In the genomic region with DNA sequence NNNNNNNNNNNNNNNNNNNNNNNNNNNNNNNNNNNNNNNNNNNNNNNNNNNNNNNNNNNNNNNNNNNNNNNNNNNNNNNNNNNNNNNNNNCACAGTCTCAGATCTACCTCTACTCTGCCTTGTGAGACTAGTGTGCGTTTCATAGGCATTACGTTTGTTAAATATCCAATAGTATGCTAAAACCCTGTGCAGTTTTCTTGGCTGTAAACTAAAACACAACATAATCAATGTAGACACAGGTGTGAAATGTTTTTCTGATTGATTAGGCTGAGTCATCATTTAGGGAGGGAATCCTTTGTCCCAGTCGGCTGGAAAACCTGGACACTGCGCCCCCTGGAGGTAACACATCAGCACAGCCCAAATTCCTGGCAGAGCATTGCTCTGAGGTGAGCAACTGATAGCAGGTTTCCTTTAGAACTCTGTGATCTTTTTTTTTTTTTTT, we compare ENCODE assay signal across 11 mouse cellular contexts. TPM values are rescaled to one million over a fixed set of nuclear protein-coding genes. Genes with fewer than 3 reads are reported as not detected.
A peak's percentile ranks its signal among the peaks of the same experiment; 100 is the strongest.
DNase-seq lines count a peak whose midpoint lies in the region; ATAC-seq and TF ChIP-seq lines count a peak whose summit lies in the region.
"Had no signal": no experiment of that assay in that cellular context is flagged by ENCODE, and none has a peak within 500 bp of the region (broad histone marks: within the 10 kb centered on the region; RNA-seq: fewer than 3 reads in every experiment).

No protein-coding gene starts in this region.

- no peaks in the 10 kb centered on the region for H3K36me3 ChIP-seq in liver, adult 2 months (ENCODE audit: control insufficient read depth, insufficient read depth, low read length)
- H3K36me3 ChIP-seq in liver, embryonic 12.5 days: no peaks in the 10 kb centered on the region
- H3K36me3 ChIP-seq in E14TG2a.4 (ENCODE audit: insufficient read depth, low read length): no peaks in the 10 kb centered on the region
- no peaks in the 10 kb centered on the region for H3K36me3 ChIP-seq in limb, embryonic 11.5 days (ENCODE audit: control insufficient read depth, insufficient read depth, low read length)

- peak; percentile 66 for TF ChIP-seq CTCF in liver, adult 2 months (IDR thresholded peaks at IDR 0.05; ENCODE audit: low read depth, low read length)
- peak; percentile 74 for TF ChIP-seq CTCF in E14TG2a.4 (conservative IDR thresholded peaks at IDR 0.05; ENCODE audit: low read length)

- H3K9ac ChIP-seq in liver, adult 2 months (ENCODE audit: low read depth, low read length): no peak overlapping the region
- no peak overlapping the region for H3K9ac ChIP-seq in liver, embryonic 12.5 days
- no peak overlapping the region for H3K9ac ChIP-seq in limb, embryonic 11.5 days (ENCODE audit: low read length)

- no peak overlapping the region for H3K4me3 ChIP-seq in liver, adult 2 months (ENCODE audit: insufficient read depth, low read depth, low read length)
- no peak overlapping the region for H3K4me3 ChIP-seq in liver, embryonic 12.5 days
- no peak overlapping the region for H3K4me3 ChIP-seq in E14TG2a.4 (replicated peaks; ENCODE audit: low read length)
- no peak overlapping the region for H3K4me3 ChIP-seq in limb, embryonic 11.5 days (ENCODE audit: low read depth, low read length)

- H3K4me1 ChIP-seq in liver, adult 2 months (ENCODE audit: control insufficient read depth, insufficient read depth, low read length): no peaks in the 10 kb centered on the region
- peaks cover 20% of the 10 kb centered on the region for H3K4me1 ChIP-seq in liver, embryonic 12.5 days
- peaks cover 35% of the 10 kb centered on the region for H3K4me1 ChIP-seq in E14TG2a.4 (replicated peaks; ENCODE audit: low read depth, low read length)
- 0 out of 2 replicates have a peak, but pooled peaks cover 2% of the 10 kb centered on the region for H3K4me1 ChIP-seq in limb, embryonic 11.5 days (ENCODE audit: control insufficient read depth, insufficient read depth, low read length)

- peak; percentile 47 for DNase-seq in embryo, embryonic 10.5 days (ENCODE audit: low spot score)
- no peak for DNase-seq in embryo, embryonic 9.5 days (ENCODE audit: extremely low spot score)
- peak; percentile 26 for DNase-seq in liver, adult 2 months (ENCODE audit: extremely low read depth, low read depth, low spot score)
- DNase-seq in limb, embryonic 11.5 days (ENCODE audit: low spot score): peak; percentile 34
- DNase-seq in Muller cell, postnatal 12 days (ENCODE audit: inconsistent ontology term): no peak
- no peak for DNase-seq in ovary, postnatal 14 days (ENCODE audit: low spot score)
- DNase-seq: heart, postnatal 36 days; lung, postnatal 36 days had no signal

- TF ChIP-seq POLR2A in liver, adult 2 months (IDR thresholded peaks at IDR 0.05; ENCODE audit: extremely low read depth, insufficient read depth, low read length): no peak

- no peaks in the 10 kb centered on the region for H3K27me3 ChIP-seq in liver, adult 2 months (ENCODE audit: control insufficient read depth, insufficient read depth, low read length)
- H3K27me3 ChIP-seq in liver, embryonic 12.5 days (replicated peaks): no peaks in the 10 kb centered on the region
- H3K27me3 ChIP-seq in E14TG2a.4 (ENCODE audit: insufficient read depth, low read length): no peaks in the 10 kb centered on the region
- H3K27me3 ChIP-seq in limb, embryonic 11.5 days (ENCODE audit: control insufficient read depth, insufficient read depth, low read length): no peaks in the 10 kb centered on the region

- no peak overlapping the region for H3K27ac ChIP-seq in liver, adult 2 months (replicated peaks; ENCODE audit: insufficient read depth, low read depth, low read length)
- no peak overlapping the region for H3K27ac ChIP-seq in liver, embryonic 12.5 days
- no peak overlapping the region for H3K27ac ChIP-seq in limb, embryonic 11.5 days (replicated peaks; ENCODE audit: low read depth, low read length)

- H3K4me2 ChIP-seq in liver, embryonic 12.5 days: no peak overlapping the region
- no peak overlapping the region for H3K4me2 ChIP-seq in limb, embryonic 11.5 days (ENCODE audit: low read depth, severe bottlenecking)

- WGBS in liver, adult 2 months: 68% methylated on average over 4 of the region's 4 CpGs
- WGBS in liver, embryonic 12.5 days (ENCODE audit: insufficient replicate concordance): 58% methylated on average over 4 of the region's 4 CpGs
- 70% methylated on average over 4 of the region's 4 CpGs for WGBS in limb, embryonic 11.5 days

- ATAC-seq in liver, embryonic 12.5 days: no peak
- ATAC-seq in limb, embryonic 11.5 days (ENCODE audit: insufficient number of reproducible peaks, low FRiP score, low TSS enrichment, low read depth): no peak
- ATAC-seq: forebrain, embryonic 16.5 days had no signal

- no peaks in the 10 kb centered on the region for H3K9me3 ChIP-seq in liver, embryonic 12.5 days (replicated peaks)
- H3K9me3 ChIP-seq in E14TG2a.4 (ENCODE audit: low read length): no peaks in the 10 kb centered on the region
- H3K9me3 ChIP-seq in limb, embryonic 11.5 days (ENCODE audit: control insufficient read depth, low read length): no peaks in the 10 kb centered on the region

- no peaks in the 10 kb centered on the region for H3K79me2 ChIP-seq in liver, adult 2 months (ENCODE audit: control insufficient read depth, insufficient read depth, low read length)

RNA-seq across cellular contexts. Expression of a gene that starts 48.2 kb away (rescaled TPM):
- 4.1 and 5.1 TPM in 2 replicates for total RNA-seq in liver, adult 2 months (2014; rRNA removed)
- 8.6 and 16.9 TPM in 2 replicates for polyA plus RNA-seq in liver, adult 2 months (2012; rRNA removed)
- polyA plus RNA-seq in liver, embryonic 12.5 days (2016; fragmentation: Nextera tagmentation; extraction: Ambion mirVana): 60.9 and 63.1 TPM in 2 replicates
- 47.6 and 48.9 TPM in 2 replicates for polyA plus RNA-seq in limb, embryonic 11.5 days (2014; fragmentation: Nextera tagmentation; extraction: Ambion mirVana)

Comparison
In these comparisons a context has a peak if more than half of its experiments do, and no peak if none do; other contexts are left out.
1. DNase-seq: peak in embryo, embryonic 10.5 days (single experiment), liver, adult 2 months (single experiment) and limb, embryonic 11.5 days (single experiment); none in embryo, embryonic 9.5 days (single experiment), Muller cell, postnatal 12 days (single experiment) and ovary, postnatal 14 days (single experiment).